Mouse (Mus musculus): ENCODE measurements around the gene Rgs2.

- TF ChIP-seq POLR2A (IDR thresholded peaks at IDR 0.05; ENCODE audit: insufficient read length, low read depth), result no peak
- TF ChIP-seq USF1 (IDR thresholded peaks at IDR 0.05; ENCODE audit: low read depth), result no peak
- no peak for TF ChIP-seq SRF (IDR thresholded peaks at IDR 0.05; ENCODE audit: control insufficient read depth, insufficient read length, low read depth)
- no peak for TF ChIP-seq E2F4 (IDR thresholded peaks at IDR 0.05; ENCODE audit: insufficient read depth)
- no peak for TF ChIP-seq TCF12 (IDR thresholded peaks at IDR 0.05; ENCODE audit: insufficient read depth, poor library complexity, severe bottlenecking)
- TF ChIP-seq MYOG (IDR thresholded peaks at IDR 0.05; ENCODE audit: control insufficient read depth in 1 of 3, insufficient read depth in 1 of 3, insufficient read length in 2 of 3, low read depth in 2 of 3), result no peak
- no peak for TF ChIP-seq REST (IDR thresholded peaks at IDR 0.05; ENCODE audit: insufficient read depth, insufficient read length)
- no peak for TF ChIP-seq MAX (IDR thresholded peaks at IDR 0.05; ENCODE audit: low read depth)
Observed at GRCm38 (mm10) chr1:144013913-144014312, 10.0 kb upstream of the Rgs2 start.

Data from myocyte (in vitro differentiated cells).